Mouse (Mus musculus) stomach, embryonic 16.5 days (tissue): ENCODE results near the gene Leprot. TPM values are rescaled to one million over a fixed set of nuclear protein-coding genes. Genes with fewer than 3 reads are reported as not detected.

Experiments used
- ATAC-seq: fragments of 200-750 bp; cut with Nextera tagmentation; 2 replicates; pipeline ENCODE4 v1.8.0; 2017; ENCODE audit warnings: moderate number of reproducible peaks, moderate TSS enrichment; ENCODE audit not compliant: insufficient read depth, low FRiP score
- H3K27ac ChIP-seq: fragments of 300-500 bp; sonication (generic); 2 replicates; pipeline ENCODE4 v1.5.1; 2014; ENCODE audit warnings: low read length
- H3K27me3 ChIP-seq: fragments of 300-500 bp; sonication (generic); 2 replicates; pipeline ENCODE4 v1.6.1; 2014; ENCODE audit warnings: low read length, control low read depth, mixed read lengths; ENCODE audit not compliant: control insufficient read depth, insufficient read depth
- H3K36me3 ChIP-seq: fragments of 300-500 bp; sonication (generic); 2 replicates; pipeline ENCODE4 v1.6.1; 2014; ENCODE audit warnings: low read length; ENCODE audit not compliant: control insufficient read depth, insufficient read depth
- H3K4me1 ChIP-seq: fragments of 300-500 bp; sonication (generic); 2 replicates; pipeline ENCODE4 v1.6.1; 2014; ENCODE audit warnings: low read length, control low read depth, mixed read lengths; ENCODE audit not compliant: control insufficient read depth, insufficient read depth
- H3K4me2 ChIP-seq: fragments of 300-500 bp; sonication (generic); 2 replicates; pipeline ENCODE4 v1.6.1; 2014; ENCODE audit warnings: low read depth, low read length, mixed read lengths
- H3K4me3 ChIP-seq: fragments of 300-500 bp; sonication (generic); replicated peaks from 2 replicates; pipeline ENCODE4 v1.5.1; 2014; ENCODE audit warnings: mild to moderate bottlenecking, low read length
- H3K9ac ChIP-seq: fragments of 300-500 bp; sonication (generic); 2 replicates; pipeline ENCODE4 v1.6.1; 2014; ENCODE audit warnings: low read length
- H3K9me3 ChIP-seq: fragments of 300-500 bp; sonication (generic); replicated peaks from 2 replicates; pipeline ENCODE4 v1.6.1; 2016; ENCODE audit warnings: low read length, control low read depth; ENCODE audit not compliant: control insufficient read depth
- WGBS: fragments of 180-500 bp; shearing (Covaris S2); extraction: QIAGEN DNeasy Blood & Tissue Kit; methylation state at CpG from one replicate; pipeline ENCODE4 v1.1.7; 2014; 5-methylcytosine and 5-hydroxymethylcytosine counted together
- polyA plus RNA-seq: library from polyadenylated mRNA; unstranded; fragments of >200 nt; fragmentation: Nextera tagmentation; extraction: Ambion mirVana; gene quantifications from 2 replicates; pipeline ENCODE4 v1.2.1, GENCODE M21; 2015

The Leprot gene
- polyA plus RNA-seq, 1 experiment from 2014 or later: 94.9 TPM

- H3K27me3 ChIP-seq: no peaks in the 10 kb centered on the region
- 47% methylated on average over 4 of the region's 4 CpGs for WGBS
- no peak for ATAC-seq
These were observed 28.2 kb downstream of the Leprot start for GRCm38 (mm10) chr4:101675726-101676125.

GRCm38 (mm10) chr4:101682620-101683019 is 35.1 kb downstream of the Leprot start:
- Histone ChIP-seq H3K4me2 (no peak overlapping the region), H3K4me1 (no peaks in the 10 kb centered on the region), H3K36me3 (no peaks in the 10 kb centered on the region), H3K27ac (no peak overlapping the region), H3K9me3 (no peaks in the 10 kb centered on the region), H3K9ac (no peak overlapping the region), H3K4me3 (no peak overlapping the region), H3K27me3 (no peaks in the 10 kb centered on the region)
- WGBS: 88% methylated on average over 4 of the region's 4 CpGs
- no peak for ATAC-seq

More at GRCm38 (mm10) chr4:101675726-101676125, 28.2 kb downstream of the Leprot start:
- no peaks in the 10 kb centered on the region for H3K4me1 ChIP-seq
- H3K4me3 ChIP-seq: no peak overlapping the region
- no peaks in the 10 kb centered on the region for H3K9me3 ChIP-seq
- no peak overlapping the region for H3K27ac ChIP-seq
- no peaks in the 10 kb centered on the region for H3K36me3 ChIP-seq
- no peak overlapping the region for H3K9ac ChIP-seq
- H3K4me2 ChIP-seq: no peak overlapping the region

GRCm38 (mm10) chr4:101683086-101683485 is 35.6 kb downstream of the Leprot start:
- 73% methylated on average over 3 of the region's 3 CpGs for WGBS
- no peak overlapping the region for H3K4me3 ChIP-seq
- ATAC-seq: no peak
- no peaks in the 10 kb centered on the region for H3K27me3 ChIP-seq
- no peak overlapping the region for H3K9ac ChIP-seq
- no peaks in the 10 kb centered on the region for H3K36me3 ChIP-seq
- no peak overlapping the region for H3K27ac ChIP-seq
- no peaks in the 10 kb centered on the region for H3K9me3 ChIP-seq
- H3K4me1 ChIP-seq: no peaks in the 10 kb centered on the region
- no peak overlapping the region for H3K4me2 ChIP-seq

GRCm38 (mm10) chr4:101684821-101685220 is 37.3 kb downstream of the Leprot start:
- 81% methylated on average over 3 of the region's 3 CpGs for WGBS
- ATAC-seq: no peak
- Histone ChIP-seq H3K27me3 (no peaks in the 10 kb centered on the region), H3K36me3 (no peaks in the 10 kb centered on the region), H3K9me3 (no peaks in the 10 kb centered on the region), H3K4me2 (no peak overlapping the region), H3K4me3 (no peak overlapping the region), H3K27ac (no peak overlapping the region), H3K4me1 (no peaks in the 10 kb centered on the region), H3K9ac (no peak overlapping the region)

GRCm38 (mm10) chr4:101686227-101686810 is 38.8 kb downstream of the Leprot start:
- Histone ChIP-seq H3K4me1 (no peaks in the 10 kb centered on the region), H3K27ac (no peak overlapping the region), H3K36me3 (no peaks in the 10 kb centered on the region), H3K9me3 (no peaks in the 10 kb centered on the region), H3K27me3 (no peaks in the 10 kb centered on the region), H3K9ac (no peak overlapping the region), H3K4me2 (no peak overlapping the region), H3K4me3 (no peak overlapping the region)
- no peak for ATAC-seq
- 70% methylated on average over 13 of the region's 13 CpGs for WGBS

GRCm38 (mm10) chr4:101689241-101689640 is 41.7 kb downstream of the Leprot start:
- Histone ChIP-seq H3K36me3 (no peaks in the 10 kb centered on the region), H3K4me2 (no peak overlapping the region), H3K27ac (0 out of 2 replicates have a peak overlapping the region, but pooled peaks have one; percentile 29), H3K4me1 (no peaks in the 10 kb centered on the region), H3K9me3 (no peaks in the 10 kb centered on the region), H3K9ac (no peak overlapping the region), H3K27me3 (no peaks in the 10 kb centered on the region), H3K4me3 (no peak overlapping the region)
- ATAC-seq: no peak
- 83% methylated on average over 4 of the region's 4 CpGs for WGBS

GRCm38 (mm10) chr4:101689645-101690044 is 42.1 kb downstream of the Leprot start:
- Histone ChIP-seq H3K4me2 (no peak overlapping the region), H3K4me3 (no peak overlapping the region), H3K27me3 (no peaks in the 10 kb centered on the region), H3K27ac (peak overlapping the region; percentile 29; the same call in 1 of the 2 replicates), H3K9ac (no peak overlapping the region), H3K9me3 (no peaks in the 10 kb centered on the region), H3K36me3 (no peaks in the 10 kb centered on the region), H3K4me1 (no peaks in the 10 kb centered on the region)
- 61% methylated on average over 5 of the region's 5 CpGs for WGBS
- ATAC-seq: no peak

GRCm38 (mm10) chr4:101692892-101693291 is 45.4 kb downstream of the Leprot start:
- 80% methylated on average over 4 of the region's 4 CpGs for WGBS
- no peak for ATAC-seq

GRCm38 (mm10) chr4:101694529-101694928 is 47.0 kb downstream of the Leprot start:
- WGBS: 52% methylated on average over 6 of the region's 6 CpGs

More at GRCm38 (mm10) chr4:101692892-101693291, 45.4 kb downstream of the Leprot start:
- no peaks in the 10 kb centered on the region for H3K27me3 ChIP-seq
- H3K36me3 ChIP-seq: no peaks in the 10 kb centered on the region
- no peak overlapping the region for H3K9ac ChIP-seq
- no peak overlapping the region for H3K4me2 ChIP-seq
- no peak overlapping the region for H3K4me3 ChIP-seq
- no peaks in the 10 kb centered on the region for H3K9me3 ChIP-seq
- no peaks in the 10 kb centered on the region for H3K4me1 ChIP-seq
- H3K27ac ChIP-seq: no peak overlapping the region

More at GRCm38 (mm10) chr4:101694529-101694928, 47.0 kb downstream of the Leprot start:
- no peak overlapping the region for H3K9ac ChIP-seq
- H3K27me3 ChIP-seq: no peaks in the 10 kb centered on the region
- no peak for ATAC-seq
- H3K4me1 ChIP-seq: no peaks in the 10 kb centered on the region
- H3K27ac ChIP-seq: no peak overlapping the region
- no peak overlapping the region for H3K4me3 ChIP-seq
- no peaks in the 10 kb centered on the region for H3K9me3 ChIP-seq
- no peaks in the 10 kb centered on the region for H3K36me3 ChIP-seq
- no peak overlapping the region for H3K4me2 ChIP-seq
